Mouse (Mus musculus) liver (tissue): ENCODE results near the gene Ryr3.

Experiments
- DNase-seq: peaks from one replicate; pipeline ENCODE4 v3.0.0-alpha.2; 2020; ENCODE audit warnings: mixed read lengths

The Ryr3 gene

GRCm38 (mm10) chr2:113216746-113217461, at the start of gene Ryr3:
Gene Ryr3, minus strand, starts transcription at chr2:113217096.
- DNase-seq, result peak; percentile 17

- DNase-seq, result no peak
These were observed 22.0 kb upstream of the Ryr3 start for GRCm38 (mm10) chr2:113238871-113239270.

GRCm38 (mm10) chr2:113236993-113237392, 20.1 kb upstream of the Ryr3 start:
- no peak for DNase-seq

GRCm38 (mm10) chr2:113234559-113234958, 17.7 kb upstream of the Ryr3 start:
- no peak for DNase-seq

- DNase-seq, result no peak
These were observed 16.5 kb upstream of the Ryr3 start for GRCm38 (mm10) chr2:113233356-113233755.

GRCm38 (mm10) chr2:113216105-113216745, 671 bp downstream of the Ryr3 start:
- no peak for DNase-seq

- no peak for DNase-seq
These were observed 6.9 kb downstream of the Ryr3 start for GRCm38 (mm10) chr2:113210023-113210422.

GRCm38 (mm10) chr2:113209263-113209662, 7.6 kb downstream of the Ryr3 start:
- DNase-seq, result no peak

- DNase-seq, result no peak
These were observed 14.0 kb downstream of the Ryr3 start for GRCm38 (mm10) chr2:113202857-113203256.

- no peak for DNase-seq
These were observed 17.7 kb downstream of the Ryr3 start for GRCm38 (mm10) chr2:113199030-113199679.

- DNase-seq, result no peak
These were observed 29.7 kb downstream of the Ryr3 start for GRCm38 (mm10) chr2:113187158-113187557.

- no peak for DNase-seq
These were observed 35.2 kb downstream of the Ryr3 start for GRCm38 (mm10) chr2:113181701-113182100.

GRCm38 (mm10) chr2:113178047-113178446, 38.8 kb downstream of the Ryr3 start:
- DNase-seq, result no peak

GRCm38 (mm10) chr2:113176337-113176736, 40.6 kb downstream of the Ryr3 start:
- no peak for DNase-seq

- no peak for DNase-seq
These were observed 48.8 kb downstream of the Ryr3 start for GRCm38 (mm10) chr2:113168096-113168495.

GRCm38 (mm10) chr2:113161494-113161893, 55.4 kb downstream of the Ryr3 start:
- no peak for DNase-seq

- DNase-seq, result no peak
These were observed 79.1 kb downstream of the Ryr3 start for GRCm38 (mm10) chr2:113137766-113138165.

- DNase-seq, result no peak
These were observed 93.4 kb downstream of the Ryr3 start for GRCm38 (mm10) chr2:113123476-113123875.

- DNase-seq, result no peak
These were observed 97.8 kb downstream of the Ryr3 start for GRCm38 (mm10) chr2:113119080-113119479.

GRCm38 (mm10) chr2:113116788-113117187, 100.1 kb downstream of the Ryr3 start:
- no peak for DNase-seq

- DNase-seq, result no peak
These were observed 101.0 kb downstream of the Ryr3 start for GRCm38 (mm10) chr2:113115897-113116283.

GRCm38 (mm10) chr2:113115248-113115896, 101.5 kb downstream of the Ryr3 start:
- DNase-seq, result no peak

- DNase-seq, result no peak
These were observed 112.3 kb downstream of the Ryr3 start for GRCm38 (mm10) chr2:113104609-113105008.
